Mouse (Mus musculus): ENCODE results near the gene Vmn2r89. TPM values are rescaled to one million over a fixed set of nuclear protein-coding genes. Genes with fewer than 3 reads are reported as not detected.

Gene Vmn2r89
- not detected for polyA plus RNA-seq (2015; fragmentation: Illumina TruSeq; extraction: RNeasy Lipid Tissue Mini Kit (QIAGEN cat#74804); ENCODE audit: low read depth, low replicate concordance)

DNA sequence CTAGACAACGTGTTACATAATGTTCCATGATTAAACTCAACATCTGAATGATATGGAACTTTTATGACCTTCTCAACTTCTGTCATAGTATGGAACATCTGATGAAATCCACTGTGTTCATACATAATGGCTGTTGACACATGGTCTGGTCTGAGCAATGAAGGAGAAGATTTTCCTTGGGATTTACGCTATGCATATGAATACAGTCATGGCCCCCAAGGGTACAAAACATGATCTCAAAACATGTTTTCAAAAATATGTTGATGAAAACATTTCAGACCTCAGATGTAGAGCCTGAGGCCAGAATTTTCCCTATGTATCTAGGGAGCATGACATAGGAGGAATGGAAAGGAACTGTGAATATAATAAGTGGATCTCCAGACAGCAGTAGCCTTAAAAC, at the start of gene Vmn2r89:
TSS of gene Vmn2r89 (plus strand) at position 301 of the 400 bp plus-strand sequence.

DNA sequence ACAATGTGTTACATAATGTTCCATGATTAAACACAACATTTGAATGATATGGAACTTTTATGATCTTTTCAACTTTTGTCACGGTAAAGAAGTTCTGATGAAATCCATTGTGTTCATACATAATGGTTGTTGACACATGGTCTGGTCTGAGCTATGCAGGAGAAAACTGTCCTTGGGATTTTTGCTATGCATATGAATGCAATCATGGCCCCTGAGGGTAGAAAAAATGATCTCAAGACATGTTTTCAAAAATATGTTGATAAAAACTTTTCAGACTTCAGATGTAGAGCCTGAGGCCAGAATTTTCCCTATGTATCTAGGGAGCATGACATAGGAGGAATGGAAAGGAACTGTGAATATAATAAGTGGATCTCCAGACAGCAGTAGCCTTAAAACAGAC, 41.1 kb upstream of the Vmn2r89 start, which contains the start of gene Vmn2r88:
TSS of gene Vmn2r88 (plus strand) at position 301 of the 400 bp plus-strand sequence.

Other genes starting within 250 kb of the Vmn2r89 start
- gene Ear14, start 248.5 kb upstream of the Vmn2r89 start, polyA plus RNA-seq (2015; fragmentation: Illumina TruSeq; extraction: RNeasy Lipid Tissue Mini Kit (QIAGEN cat#74804); ENCODE audit: low read depth, low replicate concordance): not detected
- gene Rnase2a, start 195.7 kb upstream of the Vmn2r89 start, polyA plus RNA-seq (2015; fragmentation: Illumina TruSeq; extraction: RNeasy Lipid Tissue Mini Kit (QIAGEN cat#74804); ENCODE audit: low read depth, low replicate concordance): not detected
- not detected for gene Gm7247, start 90.1 kb upstream of the Vmn2r89 start, polyA plus RNA-seq (2015; fragmentation: Illumina TruSeq; extraction: RNeasy Lipid Tissue Mini Kit (QIAGEN cat#74804); ENCODE audit: low read depth, low replicate concordance)
- not detected for gene Vmn2r88, start 41.0 kb upstream of the Vmn2r89 start, polyA plus RNA-seq (2015; fragmentation: Illumina TruSeq; extraction: RNeasy Lipid Tissue Mini Kit (QIAGEN cat#74804); ENCODE audit: low read depth, low replicate concordance)
- not detected for gene Gm5622, start 100.9 kb downstream of the Vmn2r89 start, polyA plus RNA-seq (2015; fragmentation: Illumina TruSeq; extraction: RNeasy Lipid Tissue Mini Kit (QIAGEN cat#74804); ENCODE audit: low read depth, low replicate concordance)
- gene Gm17175, start 122.2 kb downstream of the Vmn2r89 start, polyA plus RNA-seq (2015; fragmentation: Illumina TruSeq; extraction: RNeasy Lipid Tissue Mini Kit (QIAGEN cat#74804); ENCODE audit: low read depth, low replicate concordance): not detected
- not detected for gene Gm17174, start 140.3 kb downstream of the Vmn2r89 start, polyA plus RNA-seq (2015; fragmentation: Illumina TruSeq; extraction: RNeasy Lipid Tissue Mini Kit (QIAGEN cat#74804); ENCODE audit: low read depth, low replicate concordance)
- not detected for gene Gm17078, start 159.5 kb downstream of the Vmn2r89 start, polyA plus RNA-seq (2015; fragmentation: Illumina TruSeq; extraction: RNeasy Lipid Tissue Mini Kit (QIAGEN cat#74804); ENCODE audit: low read depth, low replicate concordance)
- gene Gm4181, start 183.8 kb downstream of the Vmn2r89 start, polyA plus RNA-seq (2015; fragmentation: Illumina TruSeq; extraction: RNeasy Lipid Tissue Mini Kit (QIAGEN cat#74804); ENCODE audit: low read depth, low replicate concordance): not detected
- not detected for gene Gm17079, start 243.6 kb downstream of the Vmn2r89 start, polyA plus RNA-seq (2015; fragmentation: Illumina TruSeq; extraction: RNeasy Lipid Tissue Mini Kit (QIAGEN cat#74804); ENCODE audit: low read depth, low replicate concordance)